Mouse (Mus musculus) neural tube, embryonic 14.5 days (tissue): ENCODE data around the gene Snrpd3. TPM values are rescaled to one million over a fixed set of nuclear protein-coding genes. Genes with fewer than 3 reads are reported as not detected.
"Not testable (repeated sequence)": the region's sequence is repeated elsewhere in the genome, so short reads cannot be mapped to it uniquely, and the experiment has no call there.

ENCODE experiments used
- ATAC-seq: fragments of 200-750 bp; cut with Nextera tagmentation; 2 replicates; pipeline ENCODE4 v1.8.0; 2017; ENCODE audit warnings: low read depth, mild to moderate bottlenecking, moderate TSS enrichment, moderate library complexity
- H3K27ac ChIP-seq: fragments of 300-500 bp; sonication (generic); 2 replicates; pipeline ENCODE4 v1.5.1; 2014; ENCODE audit warnings: low read depth, mild to moderate bottlenecking, control low read depth, low read length, moderate library complexity, mixed read lengths
- H3K27me3 ChIP-seq: fragments of 300-500 bp; sonication (generic); 2 replicates; pipeline ENCODE4 v1.6.1; 2014; ENCODE audit warnings: low read length; ENCODE audit not compliant: control insufficient read depth, insufficient read depth
- H3K36me3 ChIP-seq: fragments of 300-500 bp; sonication (generic); 2 replicates; pipeline ENCODE4 v1.6.1; 2014; ENCODE audit warnings: low read length, mixed read lengths; ENCODE audit not compliant: control insufficient read depth, insufficient read depth
- H3K4me1 ChIP-seq: fragments of 300-500 bp; sonication (generic); 2 replicates; pipeline ENCODE4 v1.6.1; 2014; ENCODE audit warnings: low read length; ENCODE audit not compliant: control insufficient read depth, insufficient read depth
- H3K4me2 ChIP-seq: fragments of 300-500 bp; sonication (generic); 2 replicates; pipeline ENCODE4 v1.6.1; 2014; ENCODE audit warnings: mild to moderate bottlenecking, low read depth, low read length, control low read depth
- H3K4me3 ChIP-seq: fragments of 300-500 bp; sonication (generic); 2 replicates; pipeline ENCODE4 v1.5.1; 2014; ENCODE audit warnings: low read depth, low read length, control low read depth, mixed read lengths
- H3K9ac ChIP-seq: fragments of 300-500 bp; sonication (generic); replicated peaks from 2 replicates; pipeline ENCODE4 v1.6.1; 2014; ENCODE audit warnings: low read depth, mild to moderate bottlenecking, control low read depth, low read length, mixed read lengths
- H3K9me3 ChIP-seq: fragments of 300-500 bp; sonication (generic); 2 replicates; pipeline ENCODE4 v1.6.1; 2016; ENCODE audit warnings: low read length; ENCODE audit not compliant: control insufficient read depth
- WGBS: fragments of 180-500 bp; shearing (Covaris S2); extraction: QIAGEN DNeasy Blood & Tissue Kit; methylation state at CpG from one replicate; pipeline ENCODE4 v1.1.7; 2014; 5-methylcytosine and 5-hydroxymethylcytosine counted together
- polyA plus RNA-seq: library from polyadenylated mRNA; unstranded; fragments of >200 nt; fragmentation: Nextera tagmentation; extraction: Ambion mirVana; gene quantifications from 2 replicates; pipeline ENCODE4 v1.2.1, GENCODE M21; 2014

Gene Snrpd3
- polyA plus RNA-seq, 1 experiment from 2014 or later, result 113 TPM

GRCm38 (mm10) chr10:75516724-75517072 lies 653 bp upstream of the Snrpd3 start:
- Histone ChIP-seq H3K27ac (peak overlapping the region; percentile 95), H3K27me3 (no peaks in the 10 kb centered on the region; the same call in 1 of the 2 replicates), H3K36me3 (peaks cover 7% of the 10 kb centered on the region), H3K9me3 (no peaks in the 10 kb centered on the region), H3K9ac (peak overlapping the region; percentile 85), H3K4me1 (peaks cover 17% of the 10 kb centered on the region), H3K4me3 (peak overlapping the region; percentile 67), H3K4me2 (peak overlapping the region; percentile 97)
- WGBS, result under 1% methylated on average over 12 of the region's 12 CpGs
- no peak for ATAC-seq

GRCm38 (mm10) chr10:75517758-75518143 lies 400 bp downstream of the Snrpd3 start, which contains the start of gene Gucd1:
Gene Gucd1 (minus strand): TSS chr10:75517972.
- WGBS, result 0% methylated on average over 20 of the region's 20 CpGs
- peak within 1 kb of the TSS; percentile 97 for H3K4me2 ChIP-seq
- peak within 1 kb of the TSS; percentile 85 for H3K9ac ChIP-seq
- no peaks in the 10 kb centered on the region for H3K9me3 ChIP-seq
- H3K4me3 ChIP-seq, result peak within 1 kb of the TSS; percentile 67
- peaks cover 7% of the 10 kb centered on the region for H3K36me3 ChIP-seq
- peak; percentile 92 for ATAC-seq
- H3K27ac ChIP-seq, result peak within 1 kb of the TSS; percentile 95
- no peaks in the 10 kb centered on the region; the same call in 1 of the 2 replicates for H3K27me3 ChIP-seq
- H3K4me1 ChIP-seq, result peaks cover 17% of the 10 kb centered on the region

GRCm38 (mm10) chr10:75520581-75520980 lies 3.2 kb downstream of the Snrpd3 start:
- no peaks in the 10 kb centered on the region for H3K9me3 ChIP-seq
- H3K27me3 ChIP-seq, result no peaks in the 10 kb centered on the region; the same call in 1 of the 2 replicates
- H3K36me3 ChIP-seq, result peaks cover 18% of the 10 kb centered on the region
- peaks cover 17% of the 10 kb centered on the region for H3K4me1 ChIP-seq
- H3K27ac ChIP-seq, result no peak overlapping the region
- H3K9ac ChIP-seq, result no peak overlapping the region
- H3K4me2 ChIP-seq, result no peak overlapping the region
- 96% methylated on average over 5 of the region's 5 CpGs for WGBS
- no peak for ATAC-seq
- H3K4me3 ChIP-seq, result no peak overlapping the region

- no peaks in the 10 kb centered on the region for H3K9me3 ChIP-seq
- H3K4me1 ChIP-seq, result peaks cover 11% of the 10 kb centered on the region
- H3K9ac ChIP-seq, result no peak overlapping the region
- WGBS, result 93% methylated on average over 4 of the region's 4 CpGs
- no peak overlapping the region for H3K4me3 ChIP-seq
- no peak overlapping the region for H3K27ac ChIP-seq
- ATAC-seq, result no peak
- peaks cover 18% of the 10 kb centered on the region for H3K36me3 ChIP-seq
- no peak overlapping the region for H3K4me2 ChIP-seq
- no peaks in the 10 kb centered on the region; the same call in 1 of the 2 replicates for H3K27me3 ChIP-seq
These were observed 4.3 kb downstream of the Snrpd3 start for GRCm38 (mm10) chr10:75521643-75522042.

- not testable (repeated sequence) for H3K27ac ChIP-seq, H3K4me2 ChIP-seq, H3K9me3 ChIP-seq, H3K4me1 ChIP-seq, H3K4me3 ChIP-seq, H3K27me3 ChIP-seq, ATAC-seq, H3K9ac ChIP-seq
- peaks cover 17% of the 10 kb centered on the region for H3K36me3 ChIP-seq
- WGBS, result 93% methylated on average over 9 of the region's 9 CpGs
These were observed 8.1 kb downstream of the Snrpd3 start for GRCm38 (mm10) chr10:75525450-75525849.

- ATAC-seq, result no peak
- 90% methylated on average over 2 of the region's 2 CpGs for WGBS
- H3K9ac ChIP-seq, result no peak overlapping the region
- peaks cover 9% of the 10 kb centered on the region; the same call in 1 of the 2 replicates for H3K36me3 ChIP-seq
- H3K4me1 ChIP-seq, result no peaks in the 10 kb centered on the region
- no peaks in the 10 kb centered on the region for H3K27me3 ChIP-seq
- no peak overlapping the region for H3K4me2 ChIP-seq
- no peak overlapping the region for H3K4me3 ChIP-seq
- no peaks in the 10 kb centered on the region for H3K9me3 ChIP-seq
- H3K27ac ChIP-seq, result no peak overlapping the region
These were observed 13.0 kb downstream of the Snrpd3 start for GRCm38 (mm10) chr10:75530322-75530721.

GRCm38 (mm10) chr10:75531532-75532090 lies 14.3 kb downstream of the Snrpd3 start:
- Histone ChIP-seq H3K9me3 (no peaks in the 10 kb centered on the region), H3K4me3 (no peak overlapping the region), H3K4me2 (no peak overlapping the region), H3K36me3 (peaks cover 16% of the 10 kb centered on the region; the same call in 1 of the 2 replicates), H3K9ac (no peak overlapping the region), H3K4me1 (no peaks in the 10 kb centered on the region), H3K27ac (no peak overlapping the region), H3K27me3 (no peaks in the 10 kb centered on the region)
- 90% methylated on average over 9 of the region's 9 CpGs for WGBS
- ATAC-seq, result no peak

GRCm38 (mm10) chr10:75534216-75534615 lies 16.9 kb downstream of the Snrpd3 start:
- Histone ChIP-seq H3K4me2 (no peak overlapping the region), H3K27me3 (no peaks in the 10 kb centered on the region), H3K9ac (no peak overlapping the region), H3K36me3 (peaks cover 16% of the 10 kb centered on the region; the same call in 1 of the 2 replicates), H3K4me3 (no peak overlapping the region), H3K9me3 (no peaks in the 10 kb centered on the region), H3K4me1 (no peaks in the 10 kb centered on the region), H3K27ac (no peak overlapping the region)
- WGBS, result 93% methylated on average over 8 of the region's 8 CpGs
- no peak for ATAC-seq

GRCm38 (mm10) chr10:75534934-75535333 lies 17.6 kb downstream of the Snrpd3 start:
- Histone ChIP-seq H3K27ac (no peak overlapping the region), H3K4me2 (no peak overlapping the region), H3K4me1 (no peaks in the 10 kb centered on the region), H3K9me3 (no peaks in the 10 kb centered on the region), H3K27me3 (no peaks in the 10 kb centered on the region), H3K9ac (no peak overlapping the region), H3K36me3 (peaks cover 16% of the 10 kb centered on the region; the same call in 1 of the 2 replicates), H3K4me3 (no peak overlapping the region)
- ATAC-seq, result no peak
- 95% methylated on average over 8 of the region's 8 CpGs for WGBS
